Mouse (Mus musculus): Measurements from ENCODE around the gene Wfdc5. TPM values are rescaled to one million over a fixed set of nuclear protein-coding genes. Genes with fewer than 3 reads are reported as not detected.
"Not testable (repeated sequence)": the region's sequence is repeated elsewhere in the genome, so short reads cannot be mapped to it uniquely, and the experiment has no call there.

Wfdc5 gene
- not detected in 2 replicates for polyA plus RNA-seq (2014; fragmentation: Nextera tagmentation; extraction: Ambion mirVana)

GRCm38 (mm10) chr2:164182692-164183255, at the start of gene Wfdc5:
TSS of gene Wfdc5 (minus strand) at chr2:164182742.
- DNase-seq (ENCODE audit: low spot score) (no peak), ATAC-seq (ENCODE audit: low FRiP score) (no peak)
- H3K27me3 ChIP-seq (ENCODE audit: control insufficient read depth, insufficient read depth, low read length) = 0 out of 2 replicates have a peak, but pooled peaks cover 3% of the 10 kb centered on the region
- H3K27ac ChIP-seq = no peak within 1 kb of the TSS
- WGBS = 83% methylated on average over 7 of the region's 7 CpGs
- H3K36me3 ChIP-seq (replicated peaks; ENCODE audit: control insufficient read depth, insufficient read depth) = no peaks in the 10 kb centered on the region
- no peak within 1 kb of the TSS for H3K4me2 ChIP-seq (replicated peaks)
- H3K9me3 ChIP-seq (ENCODE audit: control insufficient read depth, low read length) = no peaks in the 10 kb centered on the region
- no peaks in the 10 kb centered on the region for H3K4me1 ChIP-seq (replicated peaks; ENCODE audit: control insufficient read depth, insufficient read depth, low read length)
- no peak within 1 kb of the TSS for H3K4me3 ChIP-seq (replicated peaks; ENCODE audit: low read length)
- no peak within 1 kb of the TSS for H3K9ac ChIP-seq

- H3K4me1 ChIP-seq (replicated peaks; ENCODE audit: control insufficient read depth, insufficient read depth, low read length) = no peaks in the 10 kb centered on the region
- no peak overlapping the region for H3K27ac ChIP-seq
- no peaks in the 10 kb centered on the region for H3K27me3 ChIP-seq (ENCODE audit: control insufficient read depth, insufficient read depth, low read length)
- 94% methylated on average over 8 of the region's 8 CpGs for WGBS
- H3K9me3 ChIP-seq (ENCODE audit: control insufficient read depth, low read length) = no peaks in the 10 kb centered on the region
- H3K36me3 ChIP-seq (replicated peaks; ENCODE audit: control insufficient read depth, insufficient read depth) = no peaks in the 10 kb centered on the region
- DNase-seq (ENCODE audit: low spot score) (no peak), ATAC-seq (ENCODE audit: low FRiP score) (no peak)
- no peak overlapping the region for H3K9ac ChIP-seq
- H3K4me3 ChIP-seq (replicated peaks; ENCODE audit: low read length) = no peak overlapping the region
- H3K4me2 ChIP-seq (replicated peaks) = no peak overlapping the region
These were observed 46.0 kb upstream of the Wfdc5 start for GRCm38 (mm10) chr2:164228361-164229070.

- Histone ChIP-seq H3K4me3 (replicated peaks; ENCODE audit: low read length) (no peak within 1 kb of the TSS), H3K36me3 (replicated peaks; ENCODE audit: control insufficient read depth, insufficient read depth) (no peaks in the 10 kb centered on the region), H3K27me3 (ENCODE audit: control insufficient read depth, insufficient read depth, low read length) (no peaks in the 10 kb centered on the region), H3K27ac (no peak within 1 kb of the TSS), H3K9ac (no peak within 1 kb of the TSS), H3K4me2 (replicated peaks) (no peak within 1 kb of the TSS), H3K4me1 (replicated peaks; ENCODE audit: control insufficient read depth, insufficient read depth, low read length) (no peaks in the 10 kb centered on the region), H3K9me3 (ENCODE audit: control insufficient read depth, low read length) (no peaks in the 10 kb centered on the region)
- ATAC-seq (ENCODE audit: low FRiP score) (no peak), DNase-seq (ENCODE audit: low spot score) (no peak)
- 85% methylated on average over 11 of the region's 11 CpGs for WGBS
These were observed 39.0 kb upstream of the Wfdc5 start, which contains the start of gene Wfdc15b for GRCm38 (mm10) chr2:164221522-164221921. TSS of gene Wfdc15b (minus strand) at chr2:164221660.

- 90% methylated on average over 9 of the region's 9 CpGs for WGBS
These were observed 36.8 kb upstream of the Wfdc5 start for GRCm38 (mm10) chr2:164219295-164219694.

GRCm38 (mm10) chr2:164212711-164213110, 30.2 kb upstream of the Wfdc5 start:
- ATAC-seq (ENCODE audit: low FRiP score) = no peak
- no peak overlapping the region for H3K4me3 ChIP-seq (replicated peaks; ENCODE audit: low read length)
- H3K4me2 ChIP-seq (replicated peaks) = no peak overlapping the region
- no peaks in the 10 kb centered on the region for H3K27me3 ChIP-seq (ENCODE audit: control insufficient read depth, insufficient read depth, low read length)
- DNase-seq (ENCODE audit: low spot score) = no peak
- 83% methylated on average over 5 of the region's 5 CpGs for WGBS
- H3K36me3 ChIP-seq (replicated peaks; ENCODE audit: control insufficient read depth, insufficient read depth) = no peaks in the 10 kb centered on the region
- H3K27ac ChIP-seq = no peak overlapping the region
- no peak overlapping the region for H3K9ac ChIP-seq
- H3K4me1 ChIP-seq (replicated peaks; ENCODE audit: control insufficient read depth, insufficient read depth, low read length) = no peaks in the 10 kb centered on the region
- no peaks in the 10 kb centered on the region for H3K9me3 ChIP-seq (ENCODE audit: control insufficient read depth, low read length)

More at GRCm38 (mm10) chr2:164219295-164219694, 36.8 kb upstream of the Wfdc5 start:
- no peak overlapping the region for H3K4me3 ChIP-seq (replicated peaks; ENCODE audit: low read length)
- no peaks in the 10 kb centered on the region for H3K9me3 ChIP-seq (ENCODE audit: control insufficient read depth, low read length)
- no peak overlapping the region for H3K4me2 ChIP-seq (replicated peaks)
- H3K4me1 ChIP-seq (replicated peaks; ENCODE audit: control insufficient read depth, insufficient read depth, low read length) = no peaks in the 10 kb centered on the region
- H3K27ac ChIP-seq = no peak overlapping the region
- DNase-seq (ENCODE audit: low spot score) = no peak
- H3K9ac ChIP-seq = no peak overlapping the region
- no peaks in the 10 kb centered on the region for H3K36me3 ChIP-seq (replicated peaks; ENCODE audit: control insufficient read depth, insufficient read depth)
- no peak for ATAC-seq (ENCODE audit: low FRiP score)
- no peaks in the 10 kb centered on the region for H3K27me3 ChIP-seq (ENCODE audit: control insufficient read depth, insufficient read depth, low read length)

GRCm38 (mm10) chr2:164210892-164211291, 28.4 kb upstream of the Wfdc5 start:
- no peaks in the 10 kb centered on the region for H3K27me3 ChIP-seq (ENCODE audit: control insufficient read depth, insufficient read depth, low read length)
- H3K9me3 ChIP-seq (ENCODE audit: control insufficient read depth, low read length) = no peaks in the 10 kb centered on the region
- no peak overlapping the region for H3K27ac ChIP-seq
- H3K4me1 ChIP-seq (replicated peaks; ENCODE audit: control insufficient read depth, insufficient read depth, low read length) = no peaks in the 10 kb centered on the region
- H3K4me2 ChIP-seq (replicated peaks) = no peak overlapping the region
- no peak overlapping the region for H3K9ac ChIP-seq
- DNase-seq (ENCODE audit: low spot score) (no peak), ATAC-seq (ENCODE audit: low FRiP score) (no peak)
- no peak overlapping the region for H3K4me3 ChIP-seq (replicated peaks; ENCODE audit: low read length)
- WGBS = 86% methylated on average over 4 of the region's 4 CpGs
- no peaks in the 10 kb centered on the region for H3K36me3 ChIP-seq (replicated peaks; ENCODE audit: control insufficient read depth, insufficient read depth)

- no peak for DNase-seq (ENCODE audit: low spot score)
- no peaks in the 10 kb centered on the region for H3K27me3 ChIP-seq (ENCODE audit: control insufficient read depth, insufficient read depth, low read length)
- no peak overlapping the region for H3K4me2 ChIP-seq (replicated peaks)
- H3K9me3 ChIP-seq (ENCODE audit: control insufficient read depth, low read length) = no peaks in the 10 kb centered on the region
- no peak overlapping the region for H3K4me3 ChIP-seq (replicated peaks; ENCODE audit: low read length)
- no peaks in the 10 kb centered on the region for H3K4me1 ChIP-seq (replicated peaks; ENCODE audit: control insufficient read depth, insufficient read depth, low read length)
- WGBS = 81% methylated on average over 4 of the region's 4 CpGs
- no peak overlapping the region for H3K27ac ChIP-seq
- no peaks in the 10 kb centered on the region for H3K36me3 ChIP-seq (replicated peaks; ENCODE audit: control insufficient read depth, insufficient read depth)
- no peak overlapping the region for H3K9ac ChIP-seq
- ATAC-seq (ENCODE audit: low FRiP score) = no peak
These were observed 24.1 kb upstream of the Wfdc5 start for GRCm38 (mm10) chr2:164206676-164207075.

- H3K9ac ChIP-seq; H3K27ac ChIP-seq; ATAC-seq (ENCODE audit: low FRiP score); H3K36me3 ChIP-seq (replicated peaks; ENCODE audit: control insufficient read depth, insufficient read depth); H3K4me3 ChIP-seq (replicated peaks; ENCODE audit: low read length); DNase-seq (ENCODE audit: low spot score); H3K4me2 ChIP-seq (replicated peaks); H3K9me3 ChIP-seq (ENCODE audit: control insufficient read depth, low read length); H3K4me1 ChIP-seq (replicated peaks; ENCODE audit: control insufficient read depth, insufficient read depth, low read length); H3K27me3 ChIP-seq (ENCODE audit: control insufficient read depth, insufficient read depth, low read length): not testable (repeated sequence)
- 89% methylated on average over 10 of the region's 10 CpGs for WGBS
These were observed 23.5 kb upstream of the Wfdc5 start for GRCm38 (mm10) chr2:164206011-164206410.

GRCm38 (mm10) chr2:164199626-164200327, 17.2 kb upstream of the Wfdc5 start, which contains the start of gene Wfdc15a:
TSS of gene Wfdc15a (minus strand) at chr2:164200130.
- 75% methylated on average over 20 of the region's 20 CpGs for WGBS
- no peak within 1 kb of the TSS for H3K4me3 ChIP-seq (replicated peaks; ENCODE audit: low read length)
- no peak within 1 kb of the TSS for H3K27ac ChIP-seq
- H3K4me1 ChIP-seq (replicated peaks; ENCODE audit: control insufficient read depth, insufficient read depth, low read length) = no peaks in the 10 kb centered on the region
- no peaks in the 10 kb centered on the region for H3K9me3 ChIP-seq (ENCODE audit: control insufficient read depth, low read length)
- no peaks in the 10 kb centered on the region for H3K36me3 ChIP-seq (replicated peaks; ENCODE audit: control insufficient read depth, insufficient read depth)
- H3K4me2 ChIP-seq (replicated peaks) = no peak within 1 kb of the TSS
- no peak within 1 kb of the TSS for H3K9ac ChIP-seq
- no peaks in the 10 kb centered on the region for H3K27me3 ChIP-seq (ENCODE audit: control insufficient read depth, insufficient read depth, low read length)
- DNase-seq (ENCODE audit: low spot score) = no peak
- no peak for ATAC-seq (ENCODE audit: low FRiP score)

All from hindbrain, embryonic 14.5 days (tissue).